Mouse (Mus musculus): ENCODE measurements at regions not wholly inside any gene's neighbourhood (a gene's known extent, or its start where the extent isn't known, plus 50 kb on each side); places are given as distances from the start of the nearest gene placed in this dataset.

DNA sequence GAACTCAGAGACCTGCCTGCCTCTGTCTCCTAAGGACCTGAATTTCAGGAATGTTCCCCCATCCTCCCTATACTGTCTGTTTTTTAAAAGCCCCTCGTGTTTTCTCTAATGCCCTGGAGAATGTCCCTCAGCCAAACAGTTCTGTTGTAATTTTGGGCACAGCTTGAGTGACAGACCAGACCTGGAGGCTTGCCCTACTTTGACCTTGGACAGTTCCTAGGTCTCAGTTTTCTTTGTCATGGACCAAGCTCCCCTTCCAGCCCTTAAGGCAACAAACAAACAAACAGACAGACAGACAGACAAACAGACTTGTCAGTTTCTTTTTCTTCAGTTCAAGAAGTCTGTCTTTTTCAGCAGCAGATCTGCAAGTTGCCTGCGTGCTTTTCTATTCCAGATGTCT lies 114.4 kb downstream of the Sox2 start:
- DNase-seq: no peak

DNA sequence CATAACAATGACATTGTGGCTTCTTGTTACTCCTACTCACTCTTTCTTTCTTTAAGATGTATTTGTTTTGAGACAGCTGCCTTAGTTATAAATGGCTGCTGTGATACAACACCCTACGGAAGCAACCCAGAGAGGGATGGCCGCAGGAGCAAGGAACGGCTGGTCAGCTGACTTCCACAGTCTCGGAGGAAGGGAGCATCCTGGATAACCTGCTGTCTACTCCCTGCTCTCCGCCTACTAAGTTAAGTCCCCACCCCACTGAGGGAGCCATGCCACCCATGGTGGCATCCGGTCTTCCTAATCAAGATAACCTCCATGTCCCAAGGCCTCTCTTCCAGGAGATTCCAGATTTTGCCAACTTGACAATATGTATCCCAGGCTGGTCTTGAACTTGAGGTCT lies 114.9 kb downstream of the Sox2 start:
- DNase-seq: no peak

DNA sequence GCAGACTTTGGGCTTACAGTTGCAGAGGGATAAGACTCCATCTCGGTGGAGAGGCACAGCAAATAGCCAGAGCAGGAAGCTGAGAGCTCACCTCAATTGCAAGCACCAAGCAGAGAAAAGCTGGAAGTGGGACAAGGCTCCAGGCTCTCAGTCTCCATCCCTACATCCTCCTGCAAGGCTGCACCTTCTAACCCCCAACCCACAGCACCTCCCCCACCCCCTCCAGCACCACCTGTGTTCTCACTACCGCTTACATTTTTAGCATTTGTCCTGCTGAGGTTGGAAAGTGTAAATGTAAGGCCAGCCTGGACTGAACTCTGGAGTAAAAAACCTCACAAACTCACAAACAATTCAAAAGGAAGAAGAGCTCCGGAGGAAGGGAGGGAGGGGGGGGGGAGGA lies 119.6 kb downstream of the Sox2 start:
- no peak for DNase-seq

DNA sequence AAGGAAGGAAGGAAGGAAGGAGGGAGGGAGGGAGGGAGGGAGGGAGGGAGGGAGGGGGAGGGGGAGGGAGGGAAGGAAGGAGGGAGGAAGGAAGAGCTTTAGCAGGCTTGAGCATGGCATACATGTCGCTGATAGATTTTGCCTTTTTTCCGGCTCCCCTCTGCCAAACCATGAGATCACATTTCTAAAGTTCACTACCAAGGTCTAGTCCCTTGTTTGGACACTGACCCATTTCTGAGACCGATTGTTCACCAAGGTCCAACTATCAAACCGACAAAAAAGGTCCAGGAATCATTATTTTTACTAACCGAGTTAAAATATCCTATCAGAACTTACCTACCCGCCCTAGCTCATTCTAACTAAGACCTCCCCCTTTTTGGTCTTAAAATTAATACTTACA lies 120.1 kb downstream of the Sox2 start:
- DNase-seq: no peak

DNA sequence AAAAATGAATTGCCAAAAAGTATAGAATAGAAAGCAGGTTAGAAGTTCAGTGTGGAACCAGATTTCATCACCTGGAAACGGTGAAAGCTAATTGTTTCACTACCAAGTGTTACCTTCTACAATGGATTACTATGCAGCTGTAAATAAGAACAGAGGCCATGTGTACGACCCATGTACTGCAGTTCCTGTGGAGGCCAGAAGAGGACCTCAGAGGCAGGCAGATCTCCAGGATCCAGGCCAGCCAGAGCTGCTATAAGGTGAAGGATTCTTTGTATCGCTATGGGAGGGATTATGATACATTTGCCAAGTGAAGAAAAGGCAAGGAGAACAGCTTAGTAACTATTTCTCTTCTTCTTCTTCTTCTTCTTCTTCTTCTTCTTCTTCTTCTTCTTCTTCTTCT lies 121.8 kb downstream of the Sox2 start:
- no peak for DNase-seq

DNA sequence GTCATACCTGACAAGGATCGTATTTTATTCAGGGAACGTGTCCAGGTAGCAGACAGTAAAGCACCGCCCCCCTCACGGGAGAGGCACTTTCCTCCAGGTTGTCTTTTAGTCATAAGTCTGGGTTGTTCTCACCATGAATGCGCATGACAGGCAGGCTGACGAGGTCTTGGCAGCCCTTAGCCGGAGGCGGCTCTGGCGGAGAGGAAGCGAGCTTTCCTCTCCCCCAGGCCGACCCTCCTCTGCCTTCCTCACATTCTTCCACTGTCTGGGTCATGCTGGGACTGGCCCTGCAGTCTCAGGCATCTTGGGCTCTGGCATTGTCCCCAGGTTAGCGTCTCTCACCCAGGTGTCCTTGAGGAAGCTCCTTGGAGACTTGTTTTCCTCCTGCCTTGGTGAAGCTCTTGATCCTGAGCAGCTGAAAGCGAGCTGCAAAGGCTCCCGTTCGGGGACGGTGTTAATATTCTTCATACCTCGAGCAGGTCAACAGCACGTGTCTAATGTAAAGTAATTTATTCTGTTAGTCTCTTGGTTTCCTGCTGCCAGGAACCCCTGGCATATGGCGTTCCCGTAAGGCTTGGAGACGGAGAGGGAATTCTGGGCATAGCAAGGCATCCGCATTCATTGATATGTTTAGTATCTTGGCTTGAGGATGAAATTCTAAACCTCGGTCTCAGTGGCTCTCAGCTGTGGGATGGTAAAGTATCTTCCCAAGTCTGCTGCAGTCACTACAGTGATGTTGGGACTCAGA lies 123.6 kb downstream of the Sox2 start:
- DNase-seq: peak; percentile 15

DNA sequence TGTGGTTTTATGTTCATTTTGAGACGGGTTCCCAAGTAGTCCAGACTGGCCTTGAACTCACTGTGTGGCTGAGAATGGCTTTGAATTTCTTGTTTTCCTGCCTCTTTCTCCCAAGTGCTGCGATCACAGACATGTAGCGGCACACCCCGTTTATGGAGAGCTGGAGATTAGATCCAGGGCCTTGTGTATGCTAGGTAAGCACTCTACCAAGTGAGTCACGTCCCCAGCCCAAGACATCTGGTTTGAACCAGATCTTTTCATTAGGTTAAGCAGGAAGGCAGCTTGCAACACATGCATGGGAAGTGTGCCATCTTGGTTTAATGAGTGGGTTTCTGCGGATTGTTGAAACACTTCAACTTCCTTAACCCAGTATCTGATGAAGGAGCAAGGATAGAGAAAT lies 131.6 kb downstream of the Sox2 start:
- DNase-seq: no peak

DNA sequence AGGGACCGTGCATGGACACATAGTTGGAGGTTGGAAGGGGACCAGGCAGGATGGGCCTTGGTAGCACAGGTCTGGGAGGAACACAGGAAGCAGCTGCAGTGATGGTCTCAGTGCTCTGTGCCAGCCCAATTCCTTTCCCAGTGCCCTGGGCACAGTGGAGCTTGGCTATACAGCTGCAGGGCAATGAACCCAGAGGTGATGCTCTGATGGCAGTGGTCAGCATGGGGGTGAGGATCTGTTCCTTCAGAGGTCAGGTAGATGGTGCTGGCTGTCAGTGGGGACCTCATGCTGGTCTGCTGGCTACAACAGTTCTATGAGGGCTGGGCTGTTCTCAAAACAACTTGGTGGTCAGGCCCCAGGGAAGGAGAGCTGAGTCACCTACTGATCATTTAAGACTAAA lies 133.2 kb downstream of the Sox2 start:
- no peak for DNase-seq

DNA sequence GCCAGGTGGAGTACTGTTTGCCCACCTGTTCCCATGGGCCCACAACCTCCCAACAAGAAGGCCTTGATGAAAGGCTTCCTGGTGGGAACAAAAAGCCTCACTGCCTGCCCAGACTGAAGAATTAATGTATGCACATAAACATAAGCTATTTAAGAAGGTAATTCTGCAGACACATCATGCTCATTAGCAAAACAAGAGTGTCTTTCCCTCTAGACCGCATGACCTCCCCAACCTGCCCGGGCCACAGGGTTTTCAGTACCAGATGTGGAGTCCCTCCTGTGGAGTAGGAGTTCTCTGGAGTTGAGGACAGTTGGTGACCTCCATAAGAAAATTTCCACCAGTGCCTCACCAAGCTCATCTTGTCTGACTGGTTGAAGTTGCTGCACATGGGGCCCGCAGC lies 137.0 kb downstream of the Sox2 start:
- DNase-seq: no peak

DNA sequence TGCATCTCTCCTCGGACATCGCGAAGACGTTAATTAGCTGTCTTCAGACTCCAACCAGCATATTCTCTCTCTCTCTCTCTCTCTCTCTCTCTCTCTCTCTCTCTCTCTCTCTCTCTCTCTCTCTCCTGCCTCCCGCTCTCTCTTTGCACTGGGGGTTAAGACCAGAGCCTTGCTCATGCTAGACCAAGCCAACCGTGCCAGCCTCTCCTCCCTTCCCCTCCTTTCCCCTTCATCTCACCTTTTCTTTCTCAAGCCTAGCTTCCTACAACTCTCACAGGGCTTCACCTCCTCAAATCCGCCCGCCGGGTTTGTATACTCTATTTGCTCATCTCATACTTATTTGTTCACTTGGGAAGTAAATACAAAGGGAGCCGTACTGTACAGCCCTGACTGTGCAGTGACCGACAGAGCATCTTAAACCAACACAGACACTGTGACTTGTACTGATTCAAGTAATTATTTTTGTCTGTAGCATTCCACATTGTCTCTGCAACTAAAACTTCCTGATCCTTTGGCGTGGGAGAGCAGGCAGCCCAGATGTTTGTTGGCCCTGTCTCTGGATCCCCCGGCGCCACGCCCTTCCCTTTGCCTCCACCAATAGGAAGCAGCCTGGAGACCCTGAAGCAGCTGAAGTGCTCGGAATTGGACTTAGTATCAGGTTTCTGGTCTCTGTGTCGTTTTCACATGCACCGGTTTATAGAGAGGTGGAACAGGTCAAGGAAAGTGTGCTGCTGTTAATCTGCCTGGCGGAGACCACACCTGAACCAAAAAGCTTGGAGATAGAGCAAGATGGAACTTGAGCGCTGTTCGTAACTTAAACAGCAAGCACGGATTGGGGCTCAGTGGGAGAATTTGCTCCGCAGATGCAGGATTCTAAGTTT lies 145.1 kb downstream of the Sox2 start:
- peak; percentile 26 for DNase-seq

DNA sequence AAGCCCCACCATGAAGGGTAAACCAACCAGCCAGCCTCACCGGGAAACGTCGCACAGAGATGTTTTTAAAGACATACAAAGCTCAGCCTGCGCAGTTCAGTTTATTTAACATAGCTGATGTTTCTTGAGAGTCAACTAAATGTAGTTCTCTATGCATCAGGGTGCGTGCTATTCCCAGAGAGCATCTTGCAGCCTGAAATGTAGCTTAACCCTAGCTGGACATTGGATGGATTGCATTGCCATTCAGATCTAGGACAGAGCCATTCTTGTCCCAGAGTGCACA lies 145.7 kb downstream of the Sox2 start:
- no peak for DNase-seq

DNA sequence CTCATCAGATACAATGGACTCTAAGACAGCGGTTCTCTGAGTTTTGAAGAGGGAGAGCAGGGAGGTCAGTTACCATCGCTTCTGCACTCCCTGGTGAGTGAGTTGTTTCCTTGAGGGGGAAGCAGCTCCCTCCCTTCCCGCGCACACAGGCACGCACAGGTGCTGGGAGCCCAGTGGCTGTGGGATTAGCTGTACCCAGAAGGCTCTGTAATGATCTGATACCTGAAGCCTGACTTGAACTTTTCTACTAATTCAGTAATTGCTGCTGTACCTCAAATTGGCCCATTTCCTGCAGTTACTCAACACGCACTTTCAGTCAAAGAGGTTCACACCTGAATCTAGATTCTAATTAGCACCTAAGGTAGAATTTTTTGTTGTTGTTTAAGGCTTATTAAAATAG lies 158.6 kb downstream of the Sox2 start:
- DNase-seq: no peak

DNA sequence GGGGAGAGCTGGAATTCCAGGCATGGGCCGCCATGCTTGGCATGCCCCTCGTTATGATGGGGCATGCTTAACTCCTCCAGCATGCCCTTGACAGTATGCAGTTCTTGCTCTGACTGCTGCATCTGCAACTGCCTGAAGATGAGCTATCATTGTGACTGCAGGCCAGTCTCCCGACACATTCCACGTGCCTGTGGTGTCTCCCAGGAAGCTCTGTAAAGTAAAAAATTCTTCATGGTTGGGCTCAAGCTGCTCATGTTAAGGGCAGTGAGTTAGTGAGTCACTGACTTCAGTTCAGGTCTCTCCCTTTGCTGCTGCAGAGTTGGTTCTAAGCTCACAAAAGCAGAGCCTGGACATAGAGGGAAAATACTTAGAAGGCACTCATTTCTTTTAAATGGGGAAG lies 161.5 kb downstream of the Sox2 start:
- no peak for DNase-seq

DNA sequence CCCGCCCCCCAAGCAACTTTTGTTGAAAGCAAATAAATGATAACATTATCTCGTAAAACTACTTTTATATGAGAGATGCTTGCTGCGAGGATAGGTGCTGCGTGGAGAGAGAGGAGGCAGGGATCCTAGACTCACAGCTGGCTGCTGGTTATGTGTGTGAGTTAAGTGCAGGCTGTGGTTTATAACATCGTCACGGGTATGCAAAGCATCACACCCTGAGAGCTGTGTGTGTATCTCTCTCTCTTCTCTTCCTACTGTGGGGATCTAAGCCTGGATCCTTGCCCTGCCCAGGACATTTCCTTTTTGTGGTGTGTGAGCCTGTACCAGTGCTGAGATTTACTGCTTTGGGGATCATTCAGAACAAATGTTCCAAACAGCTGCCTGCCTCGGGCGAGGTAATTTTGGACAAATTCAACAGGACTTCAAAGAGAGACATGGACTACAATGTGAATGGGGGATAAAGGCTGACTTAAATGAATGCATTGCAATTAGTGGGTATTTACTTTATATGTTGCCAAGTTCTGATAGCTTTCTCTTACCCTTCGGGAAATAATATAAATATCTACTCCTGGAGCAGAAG lies 162.9 kb downstream of the Sox2 start:
- DNase-seq: no peak

DNA sequence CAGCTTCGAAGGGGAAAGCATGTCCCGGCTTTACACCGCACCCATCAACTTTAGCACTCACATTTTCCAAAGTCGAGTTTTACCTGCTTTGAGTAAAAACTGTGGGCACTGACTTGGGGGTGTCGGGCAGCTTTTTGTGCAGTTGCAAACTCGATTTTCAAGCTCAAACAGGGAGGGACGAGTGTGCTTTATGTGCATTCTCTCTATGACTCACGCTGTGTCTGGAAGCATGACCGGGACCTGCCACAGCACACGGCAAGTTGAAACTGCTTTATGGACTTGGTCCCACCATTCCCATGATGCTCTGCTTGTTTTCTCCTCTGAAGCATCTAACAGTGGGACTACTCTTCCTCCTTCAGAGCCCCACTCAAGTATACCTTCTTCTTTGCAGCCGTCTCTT lies 174.8 kb downstream of the Sox2 start:
- DNase-seq: no peak

DNA sequence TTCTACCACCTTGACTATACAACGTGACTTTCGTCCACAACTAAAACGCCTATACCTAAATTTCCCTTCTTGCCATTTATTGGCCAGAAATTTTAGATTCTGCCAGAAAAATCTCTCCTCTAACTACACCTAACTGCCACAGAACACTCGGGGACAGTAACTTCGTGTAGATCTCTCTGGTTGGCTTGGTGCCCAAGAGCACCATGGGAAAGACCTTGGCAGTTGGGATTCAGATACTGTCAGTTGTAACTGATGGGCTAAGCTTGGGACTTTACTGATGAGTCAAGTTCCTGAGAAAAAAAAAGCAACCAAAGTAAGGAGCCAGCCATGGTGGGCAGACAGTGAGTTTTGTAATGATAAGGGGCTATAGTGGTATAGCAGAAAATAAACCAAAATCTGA lies 176.2 kb downstream of the Sox2 start:
- no peak for DNase-seq

DNA sequence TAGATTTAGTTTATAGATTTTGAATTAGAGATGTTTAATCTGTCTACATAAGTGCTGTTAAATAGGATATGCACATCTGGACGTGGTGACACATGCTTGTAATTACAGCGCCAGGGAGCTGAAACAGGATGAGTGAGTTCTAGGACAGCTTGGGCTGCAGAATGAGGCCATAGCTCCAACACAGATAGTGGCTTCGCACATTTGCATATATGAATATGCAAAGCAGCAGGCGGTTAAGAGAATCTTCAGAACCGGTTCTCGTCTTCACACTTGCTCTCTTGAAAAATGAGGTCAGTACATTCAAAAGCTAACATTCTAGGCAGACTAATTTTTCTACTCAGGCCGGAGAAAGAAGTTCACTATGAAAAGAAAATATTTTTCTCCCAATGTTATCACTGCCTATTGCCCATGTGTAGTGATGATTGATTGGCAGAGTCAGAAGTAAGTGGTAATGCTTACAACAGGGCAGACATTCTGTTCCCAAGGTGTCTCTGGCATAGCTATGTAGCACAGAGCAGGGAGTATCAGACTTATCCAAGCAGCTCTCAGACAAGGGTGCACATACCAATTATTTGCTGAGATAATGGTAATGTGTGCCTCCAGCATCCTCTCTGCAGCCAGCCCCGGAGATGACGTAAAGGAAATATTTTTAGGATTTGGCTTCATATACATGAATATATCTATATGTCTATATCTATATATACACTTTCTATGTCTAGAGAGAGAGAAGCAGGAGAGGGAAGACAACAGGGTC lies 178.4 kb downstream of the Sox2 start:
- no peak for DNase-seq

DNA sequence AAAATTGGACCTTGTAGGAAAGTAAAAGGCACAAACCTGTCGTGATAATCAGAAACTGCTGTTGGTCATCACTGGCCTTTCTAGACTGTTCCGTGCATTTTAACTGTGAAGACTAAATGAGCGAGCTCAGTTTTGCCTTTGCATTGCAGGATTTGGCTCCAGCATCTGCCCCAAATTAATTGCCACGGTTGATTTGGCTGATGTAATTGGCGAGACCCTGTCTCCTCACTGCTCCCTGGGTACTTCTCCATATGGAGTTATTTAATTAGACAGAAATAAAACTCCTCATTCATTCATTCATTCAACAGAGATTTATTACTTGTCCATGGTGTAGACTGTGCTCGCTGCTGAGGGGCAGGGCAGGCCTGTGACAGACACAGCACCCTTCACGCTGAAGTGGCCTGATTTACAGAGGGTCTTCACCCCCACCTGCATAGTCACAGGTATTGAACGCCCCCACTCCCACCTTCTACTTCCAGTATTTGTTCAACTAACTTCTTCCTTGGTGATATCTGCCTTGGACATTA lies 186.6 kb downstream of the Sox2 start:
- DNase-seq: no peak

DNA sequence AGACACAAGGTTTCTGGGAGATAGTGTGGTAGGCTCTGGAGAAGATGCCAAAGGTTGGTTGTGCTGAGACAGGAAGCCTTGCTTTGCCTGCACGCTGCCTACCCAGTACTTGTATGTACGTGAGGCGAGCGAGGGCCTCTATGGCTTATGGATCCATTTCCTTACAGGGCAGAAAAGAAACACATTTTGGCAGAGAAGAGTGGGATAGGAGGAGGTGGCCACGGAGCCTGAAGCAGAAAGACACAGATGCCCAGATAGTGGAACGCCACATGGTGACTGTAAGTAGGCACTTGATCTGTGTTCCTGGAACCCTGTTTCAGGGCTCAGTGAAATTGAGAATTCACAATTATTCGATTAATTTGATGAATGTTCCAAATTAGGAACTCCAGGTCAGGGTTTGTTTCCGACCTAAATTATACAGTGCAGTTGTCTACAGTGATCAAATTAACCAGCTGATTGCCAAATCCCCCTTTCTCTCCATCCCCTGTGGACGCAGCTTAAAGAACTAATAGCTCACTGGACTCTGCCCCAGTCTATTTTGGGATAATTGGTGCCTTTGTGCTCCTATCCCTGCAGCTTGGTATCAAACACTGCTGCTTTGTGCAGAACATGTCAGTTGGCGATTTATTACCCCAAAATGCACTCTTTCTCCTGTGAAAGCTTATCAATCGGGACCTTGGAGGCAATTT lies 187.6 kb downstream of the Sox2 start:
- DNase-seq: no peak

DNA sequence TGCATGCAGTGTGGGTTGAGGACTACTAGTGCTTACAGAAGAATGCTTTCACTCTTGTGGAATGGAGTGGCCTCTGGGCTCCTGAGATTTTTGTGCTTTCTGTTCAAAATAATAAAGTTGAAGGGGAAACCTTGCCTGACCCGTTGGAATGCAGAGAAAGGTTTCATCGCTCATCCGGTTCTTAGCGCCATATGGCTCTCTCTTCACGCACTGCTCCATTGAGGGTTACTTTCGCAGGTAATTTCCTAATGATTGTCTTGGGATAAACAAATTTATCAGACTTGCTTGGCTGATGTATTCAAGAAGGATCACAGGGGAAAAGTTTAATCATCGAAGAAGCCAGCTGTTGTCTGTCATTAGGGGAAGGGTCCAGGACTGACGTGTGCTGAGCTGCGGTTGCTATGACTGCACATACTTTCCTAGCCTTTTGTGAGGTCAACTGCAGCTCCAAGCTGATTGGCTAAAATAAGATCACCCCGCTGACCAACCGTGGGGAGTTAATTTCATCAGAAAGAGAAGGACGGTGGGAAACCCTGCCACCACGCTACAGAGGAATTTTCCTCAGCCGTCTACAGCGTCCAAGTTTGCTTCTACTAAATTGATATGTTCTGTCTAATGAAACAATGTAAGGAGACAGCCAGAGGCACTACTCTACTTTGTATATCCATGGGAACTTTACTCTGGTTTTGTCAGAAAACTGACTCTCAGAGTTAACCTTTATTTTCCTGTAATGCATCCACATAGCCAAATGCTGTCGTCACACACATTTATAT lies 210.9 kb downstream of the Sox2 start:
- no peak for DNase-seq

DNA sequence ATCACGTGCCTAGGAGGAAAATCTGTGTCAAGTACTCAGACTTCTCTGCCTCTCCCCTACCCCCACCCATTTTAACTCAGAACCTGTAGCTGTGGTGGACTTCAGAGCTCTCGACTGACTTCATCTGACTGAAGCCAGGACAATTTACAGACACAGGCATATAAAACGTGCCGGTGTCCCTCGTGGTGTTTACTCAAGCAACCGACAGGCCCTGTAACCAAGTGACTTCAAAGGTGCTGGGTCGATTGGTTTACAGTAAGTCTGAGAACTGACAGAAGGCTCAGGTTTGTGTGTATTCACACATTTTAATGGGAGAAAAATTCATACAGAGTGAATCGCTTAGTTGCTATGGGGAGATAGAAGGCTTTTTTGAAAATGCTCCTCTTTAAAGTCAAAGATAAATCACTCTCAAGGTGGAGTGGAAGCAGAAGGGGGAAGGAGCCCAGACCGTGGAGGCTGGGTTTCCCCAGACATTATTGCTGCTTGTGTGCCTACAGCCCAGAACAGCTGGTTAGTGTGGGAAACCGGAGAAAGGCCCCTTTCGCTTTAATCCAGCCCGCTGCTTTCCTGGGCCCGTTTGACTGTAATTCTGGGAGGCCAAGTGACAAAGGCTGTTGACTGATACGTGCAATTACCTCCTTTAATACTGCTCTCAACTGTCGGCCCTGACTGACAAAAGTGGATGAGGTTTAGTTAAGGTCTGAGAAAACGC lies 218.6 kb downstream of the Sox2 start:
- no peak for DNase-seq

All from gastrocnemius, postnatal 10 days (tissue).